Mouse (Mus musculus) kidney, postnatal 14 days (tissue): Measurements from ENCODE around the gene Cit.

Source experiments
- DNase-seq: peaks from one replicate; pipeline ENCODE4 v3.0.0; 2022; ENCODE audit warnings: mixed read lengths

Cit gene

GRCm38 (mm10) chr5:116052171-116052570, 207.1 kb downstream of the Cit start:
- DNase-seq: peak; percentile 9

GRCm38 (mm10) chr5:116052826-116053225, 207.7 kb downstream of the Cit start:
- DNase-seq: no peak
